Mouse (Mus musculus) neutrophil, adult 83 days (primary cell): ENCODE results near the gene Sphkap. TPM values are rescaled to one million over a fixed set of nuclear protein-coding genes. Genes with fewer than 3 reads are reported as not detected.

Experiments used
- total RNA-seq, 2 experiments: library from RNA; stranded (reverse); gene quantifications; one replicate each; pipeline ENCODE4 v1.2.4; 2023

Sphkap gene
- total RNA-seq: not detected

GRCm38 (mm10) chr1:83408021-83408464 lies at the start of gene Sphkap:
Gene Sphkap, minus strand, starts transcription at chr1:83408200.

Other genes with a start within 250 kb of the Sphkap start
- gene Daw1, start 248.4 kb downstream of the Sphkap start, total RNA-seq: not detected